Mouse (Mus musculus) neural tube, embryonic 15.5 days (tissue): ENCODE results near the gene Slc7a15. TPM values are rescaled to one million over a fixed set of nuclear protein-coding genes. Genes with fewer than 3 reads are reported as not detected.
A peak's percentile ranks its signal among the peaks of the same experiment; 100 is the strongest.

Experiments
- ATAC-seq: fragments of 200-750 bp; cut with Nextera tagmentation; 2 replicates; pipeline ENCODE4 v1.8.0; 2017; ENCODE audit warnings: mild to moderate bottlenecking, moderate TSS enrichment, moderate library complexity; ENCODE audit not compliant: low FRiP score
- H3K27ac ChIP-seq: fragments of 300-500 bp; sonication (generic); replicated peaks from 2 replicates; pipeline ENCODE4 v1.5.1; 2015; ENCODE audit warnings: mild to moderate bottlenecking, inconsistent platforms
- H3K27me3 ChIP-seq: fragments of 300-500 bp; sonication (generic); replicated peaks from 2 replicates; pipeline ENCODE4 v1.6.1; 2015; ENCODE audit warnings: inconsistent platforms
- H3K36me3 ChIP-seq: fragments of 300-500 bp; sonication (generic); 2 replicates; pipeline ENCODE4 v1.6.1; 2015; ENCODE audit warnings: inconsistent platforms
- H3K4me1 ChIP-seq: fragments of 300-500 bp; sonication (generic); 2 replicates; pipeline ENCODE4 v1.6.1; 2015; ENCODE audit warnings: inconsistent platforms
- H3K4me2 ChIP-seq: fragments of 300-500 bp; sonication (generic); 2 replicates; pipeline ENCODE4 v1.6.1; 2015; ENCODE audit warnings: inconsistent platforms, mild to moderate bottlenecking, moderate library complexity
- H3K4me3 ChIP-seq: fragments of 300-500 bp; sonication (generic); replicated peaks from 2 replicates; pipeline ENCODE4 v1.5.1; 2015; ENCODE audit warnings: mild to moderate bottlenecking, inconsistent platforms
- H3K9ac ChIP-seq: fragments of 300-500 bp; sonication (generic); replicated peaks from 2 replicates; pipeline ENCODE4 v1.6.1; 2015; ENCODE audit warnings: mild to moderate bottlenecking, inconsistent platforms
- H3K9me3 ChIP-seq: fragments of 300-500 bp; sonication (generic); replicated peaks from 2 replicates; pipeline ENCODE4 v1.6.1; 2016; ENCODE audit warnings: inconsistent platforms
- whole genome bisulfite sequencing: fragments of 180-500 bp; shearing (Covaris S2); methylation state at CpG from one replicate; pipeline ENCODE4 v1.1.7; 2015; ENCODE audit warnings: mixed read lengths; 5-methylcytosine and 5-hydroxymethylcytosine counted together
- polyA plus RNA-seq: library from polyadenylated mRNA; unstranded; fragments of >200 nt; fragmentation: Nextera tagmentation; extraction: Ambion mirVana; gene quantifications from 2 replicates; pipeline ENCODE4 v1.2.1, GENCODE M21; 2015

The Slc7a15 gene
- polyA plus RNA-seq, 1 experiment from 2014 or later: not detected

DNA sequence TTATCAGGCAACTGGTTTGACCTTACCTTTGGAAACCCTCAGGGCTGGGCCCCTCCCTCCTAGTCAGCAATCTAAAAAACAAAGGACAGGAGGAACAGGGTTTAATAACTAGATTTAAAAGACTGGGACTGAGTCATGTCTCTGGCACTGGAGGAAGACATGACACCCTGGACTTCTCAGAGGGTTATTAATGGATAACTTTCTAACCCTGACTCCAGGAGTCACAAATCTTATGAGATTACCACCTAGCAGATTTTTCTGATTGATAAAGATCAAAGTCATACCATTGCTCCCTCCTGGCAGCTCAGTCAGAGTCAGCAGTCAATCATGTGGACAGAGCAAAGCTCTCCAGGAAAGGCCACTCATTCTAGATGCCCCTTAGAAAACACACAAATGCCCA lies 43.4 kb downstream of the Slc7a15 start:
- no peak overlapping the region for H3K4me3 ChIP-seq
- no peak overlapping the region for H3K27ac ChIP-seq
- H3K36me3 ChIP-seq: no peaks in the 10 kb centered on the region
- no peaks in the 10 kb centered on the region for H3K27me3 ChIP-seq
- H3K9ac ChIP-seq: no peak overlapping the region
- H3K9me3 ChIP-seq: no peaks in the 10 kb centered on the region
- ATAC-seq: no peak
- no peaks in the 10 kb centered on the region for H3K4me1 ChIP-seq
- no peak overlapping the region for H3K4me2 ChIP-seq

- no peaks in the 10 kb centered on the region for H3K4me1 ChIP-seq
- no peaks in the 10 kb centered on the region for H3K27me3 ChIP-seq
- H3K9ac ChIP-seq: no peak overlapping the region
- 22% methylated on average over 11 of the region's 11 CpGs for WGBS
- no peak overlapping the region for H3K27ac ChIP-seq
- H3K36me3 ChIP-seq: no peaks in the 10 kb centered on the region
- H3K9me3 ChIP-seq: no peaks in the 10 kb centered on the region
- H3K4me2 ChIP-seq: no peak overlapping the region
- peak; percentile 75 for ATAC-seq
- H3K4me3 ChIP-seq: no peak overlapping the region
These were observed 51.5 kb downstream of the Slc7a15 start for GRCm38 (mm10) chr12:8547357-8547756.

GRCm38 (mm10) chr12:8546801-8547200 lies 52.1 kb downstream of the Slc7a15 start:
- no peak overlapping the region for H3K27ac ChIP-seq
- H3K36me3 ChIP-seq: no peaks in the 10 kb centered on the region
- no peak for ATAC-seq
- no peak overlapping the region for H3K4me3 ChIP-seq
- no peak overlapping the region for H3K4me2 ChIP-seq
- H3K9ac ChIP-seq: no peak overlapping the region
- WGBS: 90% methylated on average over 6 of the region's 6 CpGs
- no peaks in the 10 kb centered on the region for H3K27me3 ChIP-seq
- no peaks in the 10 kb centered on the region for H3K9me3 ChIP-seq
- H3K4me1 ChIP-seq: no peaks in the 10 kb centered on the region

GRCm38 (mm10) chr12:8545066-8545610 lies 53.7 kb downstream of the Slc7a15 start:
- Histone ChIP-seq H3K27ac (no peak overlapping the region), H3K4me2 (no peak overlapping the region), H3K27me3 (no peaks in the 10 kb centered on the region), H3K36me3 (no peaks in the 10 kb centered on the region), H3K9ac (no peak overlapping the region), H3K4me3 (no peak overlapping the region), H3K9me3 (no peaks in the 10 kb centered on the region), H3K4me1 (no peaks in the 10 kb centered on the region)
- WGBS: 84% methylated on average over 5 of the region's 5 CpGs
- no peak for ATAC-seq

GRCm38 (mm10) chr12:8542371-8542770 lies 56.5 kb downstream of the Slc7a15 start:
- WGBS: 91% methylated on average over 4 of the region's 4 CpGs
- H3K4me3 ChIP-seq: no peak overlapping the region
- no peak overlapping the region for H3K4me2 ChIP-seq
- H3K9me3 ChIP-seq: no peaks in the 10 kb centered on the region
- no peaks in the 10 kb centered on the region for H3K4me1 ChIP-seq
- no peak overlapping the region for H3K27ac ChIP-seq
- no peaks in the 10 kb centered on the region for H3K36me3 ChIP-seq
- H3K9ac ChIP-seq: no peak overlapping the region
- ATAC-seq: no peak
- H3K27me3 ChIP-seq: no peaks in the 10 kb centered on the region

DNA sequence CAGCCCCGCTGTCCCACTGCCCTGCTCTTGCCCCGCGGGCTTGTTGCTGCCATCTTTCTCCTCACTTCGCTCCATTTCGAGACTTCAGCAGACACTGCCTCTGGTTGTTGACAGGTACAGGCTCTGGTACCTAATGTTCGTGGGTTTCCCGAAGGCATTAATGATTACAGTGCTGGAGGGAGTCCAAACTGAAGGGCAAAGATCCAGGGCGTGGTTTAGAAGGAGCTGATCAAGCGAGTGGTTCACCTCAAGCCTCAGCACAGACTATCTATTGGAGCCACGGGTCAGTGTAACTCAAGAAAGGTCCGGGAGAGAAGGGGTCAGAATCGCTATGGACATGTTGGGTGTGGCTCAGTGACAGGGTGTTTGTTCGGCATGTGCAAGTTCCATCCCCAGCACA lies 59.4 kb downstream of the Slc7a15 start:
- no peaks in the 10 kb centered on the region for H3K27me3 ChIP-seq
- no peak overlapping the region for H3K27ac ChIP-seq
- no peak for ATAC-seq
- H3K4me1 ChIP-seq: no peaks in the 10 kb centered on the region
- WGBS: 92% methylated on average over 13 of the region's 13 CpGs
- H3K4me3 ChIP-seq: no peak overlapping the region
- H3K4me2 ChIP-seq: no peak overlapping the region
- no peaks in the 10 kb centered on the region for H3K36me3 ChIP-seq
- no peak overlapping the region for H3K9ac ChIP-seq
- H3K9me3 ChIP-seq: no peaks in the 10 kb centered on the region

- 86% methylated on average over 5 of the region's 5 CpGs for WGBS
- H3K4me1 ChIP-seq: no peaks in the 10 kb centered on the region
- no peak overlapping the region for H3K4me3 ChIP-seq
- no peaks in the 10 kb centered on the region for H3K36me3 ChIP-seq
- no peak overlapping the region for H3K9ac ChIP-seq
- no peak overlapping the region for H3K4me2 ChIP-seq
- H3K27me3 ChIP-seq: no peaks in the 10 kb centered on the region
- H3K9me3 ChIP-seq: no peaks in the 10 kb centered on the region
- no peak for ATAC-seq
- no peak overlapping the region for H3K27ac ChIP-seq
These were observed 61.6 kb downstream of the Slc7a15 start for GRCm38 (mm10) chr12:8537291-8537690.

GRCm38 (mm10) chr12:8536221-8536965 lies 62.5 kb downstream of the Slc7a15 start:
- Histone ChIP-seq H3K36me3 (no peaks in the 10 kb centered on the region), H3K9ac (no peak overlapping the region), H3K4me3 (no peak overlapping the region), H3K27ac (no peak overlapping the region), H3K4me1 (no peaks in the 10 kb centered on the region), H3K27me3 (no peaks in the 10 kb centered on the region), H3K4me2 (no peak overlapping the region), H3K9me3 (no peaks in the 10 kb centered on the region)
- WGBS: 71% methylated on average over 9 of the region's 9 CpGs
- no peak for ATAC-seq

DNA sequence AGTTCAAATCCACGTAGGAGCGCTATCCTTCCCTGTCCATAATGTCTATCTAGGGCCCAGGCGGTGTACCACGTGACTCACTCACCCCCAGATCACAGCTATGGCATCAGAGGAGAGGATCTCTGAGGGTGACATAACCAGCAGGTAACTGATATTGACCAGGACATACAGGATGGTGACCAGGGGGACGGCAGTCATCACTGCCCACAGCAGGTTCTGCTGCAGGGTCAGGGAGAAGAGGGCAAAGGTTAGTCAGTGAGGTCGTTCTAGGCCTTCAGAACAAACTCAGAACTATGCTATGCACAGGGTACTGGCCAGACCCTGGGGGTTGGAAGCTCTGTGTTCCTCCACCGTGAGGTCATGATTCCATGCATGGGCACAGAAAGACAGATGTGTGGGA lies 63.3 kb downstream of the Slc7a15 start:
- no peak overlapping the region for H3K4me2 ChIP-seq
- H3K4me3 ChIP-seq: no peak overlapping the region
- H3K9me3 ChIP-seq: no peaks in the 10 kb centered on the region
- H3K27ac ChIP-seq: no peak overlapping the region
- no peaks in the 10 kb centered on the region for H3K4me1 ChIP-seq
- H3K9ac ChIP-seq: no peak overlapping the region
- H3K27me3 ChIP-seq: no peaks in the 10 kb centered on the region
- 88% methylated on average over 7 of the region's 7 CpGs for WGBS
- ATAC-seq: no peak
- no peaks in the 10 kb centered on the region for H3K36me3 ChIP-seq

- no peak for ATAC-seq
- no peak overlapping the region for H3K27ac ChIP-seq
- WGBS: 90% methylated on average over 1 of the region's 1 CpGs
- H3K36me3 ChIP-seq: no peaks in the 10 kb centered on the region
- no peak overlapping the region for H3K4me3 ChIP-seq
- H3K9ac ChIP-seq: no peak overlapping the region
- no peaks in the 10 kb centered on the region for H3K9me3 ChIP-seq
- H3K4me1 ChIP-seq: no peaks in the 10 kb centered on the region
- H3K27me3 ChIP-seq: no peaks in the 10 kb centered on the region
- no peak overlapping the region for H3K4me2 ChIP-seq
These were observed 64.0 kb downstream of the Slc7a15 start for GRCm38 (mm10) chr12:8534915-8535314.

DNA sequence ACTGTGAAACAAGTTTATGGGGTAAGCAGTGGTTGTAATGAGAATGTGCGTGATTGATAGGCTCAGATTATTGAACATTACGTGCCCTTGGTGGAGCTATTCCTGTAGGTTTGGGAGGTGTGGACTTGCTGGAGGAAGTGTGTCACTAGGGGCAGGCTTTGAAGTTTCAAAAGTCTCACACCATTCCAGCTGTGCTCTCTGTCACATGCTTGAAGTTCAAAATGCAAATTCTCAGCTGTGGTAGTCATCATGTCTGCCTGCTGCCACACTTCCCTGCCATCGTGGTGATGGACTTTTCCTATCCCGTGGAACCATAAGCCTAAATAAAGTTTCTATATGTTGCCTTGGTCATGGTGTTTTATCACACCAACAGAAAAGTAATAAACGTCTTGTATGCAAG lies 71.1 kb downstream of the Slc7a15 start:
- no peak overlapping the region for H3K27ac ChIP-seq
- H3K9me3 ChIP-seq: no peaks in the 10 kb centered on the region
- H3K4me1 ChIP-seq: no peaks in the 10 kb centered on the region
- no peak overlapping the region for H3K4me3 ChIP-seq
- no peak for ATAC-seq
- WGBS: 81% methylated on average over 5 of the region's 5 CpGs
- no peak overlapping the region for H3K9ac ChIP-seq
- no peak overlapping the region for H3K4me2 ChIP-seq
- H3K36me3 ChIP-seq: no peaks in the 10 kb centered on the region
- no peaks in the 10 kb centered on the region for H3K27me3 ChIP-seq

DNA sequence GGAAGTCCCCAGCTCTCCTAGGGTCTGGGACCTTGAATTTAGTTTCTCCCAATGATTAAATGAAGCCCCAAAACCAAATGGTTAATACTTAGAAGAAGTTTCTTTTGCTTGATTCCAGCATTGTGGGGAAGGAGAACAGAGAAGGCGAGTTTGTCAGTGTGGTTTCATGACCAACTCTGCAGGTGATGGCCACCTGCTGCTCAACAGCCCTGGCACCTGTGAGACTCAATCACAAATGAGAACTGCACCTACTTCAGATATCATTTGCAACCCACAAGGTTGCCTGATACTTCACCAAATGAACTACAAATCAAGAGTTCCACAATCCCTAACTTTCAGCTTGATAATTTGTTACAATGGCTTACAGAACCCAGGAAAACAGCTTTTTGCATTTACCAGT lies 71.7 kb downstream of the Slc7a15 start:
- no peak for ATAC-seq
- H3K27ac ChIP-seq: no peak overlapping the region
- WGBS: 74% methylated on average over 1 of the region's 1 CpGs
- no peak overlapping the region for H3K9ac ChIP-seq
- H3K27me3 ChIP-seq: no peaks in the 10 kb centered on the region
- H3K36me3 ChIP-seq: no peaks in the 10 kb centered on the region
- H3K9me3 ChIP-seq: no peaks in the 10 kb centered on the region
- H3K4me3 ChIP-seq: no peak overlapping the region
- H3K4me1 ChIP-seq: no peaks in the 10 kb centered on the region
- H3K4me2 ChIP-seq: no peak overlapping the region
